Comparison of ENCODE assay signal across 23 mouse cellular contexts in genomic region chr6:57532022-57532421, GRCm38 (mm10). TPM values are rescaled to one million over a fixed set of nuclear protein-coding genes. Genes with fewer than 3 reads are reported as not detected.
DNase-seq lines count a peak whose midpoint lies in the region; ATAC-seq and TF ChIP-seq lines count a peak whose summit lies in the region.
"Had no signal": no experiment of that assay in that cellular context is flagged by ENCODE, and none has a peak within 500 bp of the region (broad histone marks: within the 10 kb centered on the region; RNA-seq: fewer than 3 reads in every experiment).

No protein-coding gene starts in this region.

- peak overlapping the region; percentile 57 for H3K4me2 ChIP-seq in heart, embryonic 13.5 days
- no peak overlapping the region for H3K4me2 ChIP-seq in liver, embryonic 12.5 days
- H3K4me2 ChIP-seq: kidney, embryonic 15.5 days; limb, embryonic 15.5 days; midbrain, embryonic 15.5 days had no signal

- no peak for TF ChIP-seq CTCF in gastrocnemius, adult 2 months (IDR thresholded peaks at IDR 0.05)
- TF ChIP-seq CTCF in liver, adult 2 months (IDR thresholded peaks at IDR 0.05; ENCODE audit: low read depth, low read length) = no peak
- TF ChIP-seq CTCF in testis, adult 2 months (IDR thresholded peaks at IDR 0.05; ENCODE audit: control insufficient read depth, insufficient read depth, insufficient replicate concordance, low read depth, low read length) = no peak

- peaks cover 22% of the 10 kb centered on the region for H3K79me2 ChIP-seq in liver, adult 2 months (ENCODE audit: control insufficient read depth, insufficient read depth, low read length)

- no peaks in the 10 kb centered on the region for H3K9me3 ChIP-seq in heart, embryonic 13.5 days
- no peaks in the 10 kb centered on the region for H3K9me3 ChIP-seq in liver, embryonic 12.5 days (replicated peaks)
- H3K9me3 ChIP-seq: forebrain, embryonic 10.5 days; hindbrain, embryonic 10.5 days; kidney, embryonic 15.5 days; limb, embryonic 15.5 days; midbrain, embryonic 15.5 days had no signal

- 33% methylated on average over 1 of the region's 1 CpGs for WGBS in heart, embryonic 13.5 days
- WGBS in liver, adult 2 months = 41% methylated on average over 1 of the region's 1 CpGs
- 63% methylated on average over 1 of the region's 1 CpGs for WGBS in liver, embryonic 12.5 days (ENCODE audit: insufficient replicate concordance)

- H3K36me3 ChIP-seq in heart, embryonic 13.5 days = no peaks in the 10 kb centered on the region
- peaks cover 6% of the 10 kb centered on the region; the same call in 1 of the 2 replicates for H3K36me3 ChIP-seq in liver, adult 2 months (ENCODE audit: control insufficient read depth, insufficient read depth, low read length)
- no peaks in the 10 kb centered on the region for H3K36me3 ChIP-seq in liver, embryonic 12.5 days
- H3K36me3 ChIP-seq in testis, adult 2 months (ENCODE audit: control insufficient read depth, insufficient read depth, low read length) = no peaks in the 10 kb centered on the region
- H3K36me3 ChIP-seq: forebrain, embryonic 10.5 days; hindbrain, embryonic 10.5 days; kidney, embryonic 15.5 days; limb, embryonic 15.5 days; midbrain, embryonic 15.5 days had no signal

- ATAC-seq in heart, embryonic 13.5 days (ENCODE audit: extremely low read depth, insufficient number of reproducible peaks, low FRiP score, low TSS enrichment) = no peak
- ATAC-seq in liver, embryonic 12.5 days = no peak
- ATAC-seq: forebrain, embryonic 16.5 days; midbrain, embryonic 15.5 days had no signal

- H3K4me1 ChIP-seq in heart, embryonic 13.5 days = peaks cover 39% of the 10 kb centered on the region
- H3K4me1 ChIP-seq in liver, adult 2 months (ENCODE audit: control insufficient read depth, insufficient read depth, low read length) = peaks cover 9% of the 10 kb centered on the region; the same call in 1 of the 2 replicates
- peaks cover 25% of the 10 kb centered on the region for H3K4me1 ChIP-seq in liver, embryonic 12.5 days
- peaks cover 9% of the 10 kb centered on the region for H3K4me1 ChIP-seq in testis, adult 2 months (ENCODE audit: control insufficient read depth, insufficient read depth, low read length)

- peak overlapping the region; percentile 8; the same call in 1 of the 2 replicates for H3K27ac ChIP-seq in gastrocnemius, adult 2 months
- H3K27ac ChIP-seq in heart, embryonic 13.5 days (replicated peaks) = peak overlapping the region; percentile 84
- no peak overlapping the region for H3K27ac ChIP-seq in liver, adult 2 months (replicated peaks; ENCODE audit: insufficient read depth, low read depth, low read length)
- no peak overlapping the region for H3K27ac ChIP-seq in liver, embryonic 12.5 days
- 0 out of 2 replicates have a peak overlapping the region, but pooled peaks have one; percentile 13 for H3K27ac ChIP-seq in testis, adult 2 months (ENCODE audit: control insufficient read depth, insufficient read depth, low read depth, low read length)
- H3K27ac ChIP-seq: forebrain, embryonic 10.5 days; hindbrain, embryonic 10.5 days; kidney, embryonic 15.5 days; limb, embryonic 15.5 days; midbrain, embryonic 15.5 days; stomach, postnatal 0 days had no signal

- H3K27me3 ChIP-seq in heart, embryonic 13.5 days (replicated peaks) = no peaks in the 10 kb centered on the region
- no peaks in the 10 kb centered on the region for H3K27me3 ChIP-seq in liver, adult 2 months (ENCODE audit: control insufficient read depth, insufficient read depth, low read length)
- H3K27me3 ChIP-seq in liver, embryonic 12.5 days (replicated peaks) = no peaks in the 10 kb centered on the region
- H3K27me3 ChIP-seq in testis, adult 2 months (ENCODE audit: control insufficient read depth, insufficient read depth, low read length) = no peaks in the 10 kb centered on the region
- H3K27me3 ChIP-seq: kidney, embryonic 15.5 days; limb, embryonic 15.5 days; midbrain, embryonic 15.5 days had no signal

- H3K9ac ChIP-seq in heart, embryonic 13.5 days = 0 out of 2 replicates have a peak overlapping the region, but pooled peaks have one; percentile 24
- H3K9ac ChIP-seq in liver, adult 2 months (ENCODE audit: low read depth, low read length) = peak overlapping the region; percentile 25; the same call in 1 of the 2 replicates
- no peak overlapping the region for H3K9ac ChIP-seq in liver, embryonic 12.5 days
- H3K9ac ChIP-seq: kidney, embryonic 15.5 days; limb, embryonic 15.5 days; midbrain, embryonic 15.5 days had no signal

- no peak for TF ChIP-seq POLR2A in liver, adult 2 months (IDR thresholded peaks at IDR 0.05; ENCODE audit: extremely low read depth, insufficient read depth, low read length)
- no peak for TF ChIP-seq POLR2A in testis, adult 2 months (IDR thresholded peaks at IDR 0.05; ENCODE audit: control insufficient read depth, low read depth, low read length)

- DNase-seq in gastrocnemius, adult 2 months = no peak
- no peak for DNase-seq in gastrocnemius, adult 8-10 months (ENCODE audit: low spot score in 2 of 2)
- DNase-seq in heart, postnatal 36 days = no peak
- DNase-seq in liver, adult 2 months (ENCODE audit: extremely low read depth, low read depth, low spot score) = no peak
- DNase-seq in testis, postnatal 10 days (ENCODE audit: low spot score) = no peak
- DNase-seq: cerebellum, adult 18-20 months; cerebellum, postnatal 14 days; gastrocnemius, postnatal 25 days; kidney, adult 11 months; kidney, postnatal 36 days; layer of hippocampus, adult 9-11 months; lung, adult 18-20 months; lung, postnatal 4 days had no signal

- no peak overlapping the region for H3K4me3 ChIP-seq in gastrocnemius, adult 2 months
- H3K4me3 ChIP-seq in heart, embryonic 13.5 days = peak overlapping the region; percentile 24
- no peak overlapping the region for H3K4me3 ChIP-seq in liver, adult 2 months (ENCODE audit: insufficient read depth, low read depth, low read length)
- H3K4me3 ChIP-seq in liver, embryonic 12.5 days = no peak overlapping the region
- H3K4me3 ChIP-seq in testis, adult 2 months (ENCODE audit: control insufficient read depth, low read depth, low read length) = no peak overlapping the region
- H3K4me3 ChIP-seq: forebrain, embryonic 10.5 days; hindbrain, embryonic 10.5 days; kidney, embryonic 15.5 days; limb, embryonic 15.5 days; midbrain, embryonic 15.5 days had no signal

- intact Hi-C loops in gastrocnemius, adult 2 months (cut with DNase I) = loop anchor here (5.0 to 10.0 kb wide), 2 partner anchors 163 to 605 kb away; partner anchors contain the start of gene Pyurf
- intact Hi-C loops in heart, postnatal 36 days (cut with DNase I) = loop anchor here (5.0 kb wide), 1 partner anchor 610 kb away; the partner anchor contains the start of genes Nt5c3 and Vmn1r4

RNA-seq across cellular contexts. Expression of gene Ppm1k, which starts 3.2 kb away (rescaled TPM):
- 10 to 100 TPM; 10.9 to 21.9 TPM for total RNA-seq in gastrocnemius, adult 2 months (2021)
- total RNA-seq in gastrocnemius, adult 8-10 months (2022) = 10 to 100 TPM; 11.5 to 21.2 (median 15.5) TPM
- 10.5 and 11.0 TPM in 2 replicates for polyA plus RNA-seq in heart, embryonic 13.5 days (2015; fragmentation: Nextera tagmentation; extraction: Ambion mirVana)
- total RNA-seq in heart, postnatal 36 days (2021) = 10 to 100 TPM; 83.9 to 90.1 TPM
- 137 and 148 TPM in 2 replicates for total RNA-seq in liver, adult 2 months (2014; rRNA removed)
- 10.4 and 12.5 TPM in 2 replicates for polyA plus RNA-seq in liver, adult 2 months (2012; rRNA removed)
- polyA plus RNA-seq in liver, embryonic 12.5 days (2016; fragmentation: Nextera tagmentation; extraction: Ambion mirVana) = 2.2 and 2.9 TPM in 2 replicates
- polyA plus RNA-seq in testis, adult 2 months (2012; rRNA removed) = 0.40 and 0.83 TPM in 2 replicates

RNA-seq across cellular contexts. Expression of gene Herc6, which starts 48.8 kb away (rescaled TPM):
- 1 to 10 TPM; 1.5 to 1.6 TPM for total RNA-seq in gastrocnemius, adult 2 months (2021)
- 1 to 10 TPM in 1 of 4 experiments, under 1 TPM in 3; 0.12 to 1.6 (median 0.61) TPM for total RNA-seq in gastrocnemius, adult 8-10 months (2022)
- polyA plus RNA-seq in heart, embryonic 13.5 days (2015; fragmentation: Nextera tagmentation; extraction: Ambion mirVana) = 4.1 and 4.2 TPM in 2 replicates
- total RNA-seq in heart, postnatal 36 days (2021) = 1 to 10 TPM; 2.9 to 4.9 TPM
- total RNA-seq in liver, adult 2 months (2014; rRNA removed) = 13.2 and 18.6 TPM in 2 replicates
- 9.1 and 15.7 TPM in 2 replicates for polyA plus RNA-seq in liver, adult 2 months (2012; rRNA removed)
- 2.9 and 3.8 TPM in 2 replicates for polyA plus RNA-seq in liver, embryonic 12.5 days (2016; fragmentation: Nextera tagmentation; extraction: Ambion mirVana)
- 2.4 and 4.2 TPM in 2 replicates for polyA plus RNA-seq in testis, adult 2 months (2012; rRNA removed)

Comparison
In these comparisons a context has a peak if more than half of its experiments do, and no peak if none do; other contexts are left out.
1. H3K27ac ChIP-seq: peak in gastrocnemius, adult 2 months (single experiment), heart, embryonic 13.5 days (single experiment) and testis, adult 2 months (single experiment); none in liver, adult 2 months (single experiment) and liver, embryonic 12.5 days (single experiment).